Mouse (Mus musculus) forebrain, postnatal 0 days (tissue): ENCODE measurements around the gene Ceacam18. TPM values are rescaled to one million over a fixed set of nuclear protein-coding genes. Genes with fewer than 3 reads are reported as not detected.
"Not testable (repeated sequence)": the region's sequence is repeated elsewhere in the genome, so short reads cannot be mapped to it uniquely, and the experiment has no call there.

Experiments
- ATAC-seq: fragments of 200-750 bp; cut with Nextera tagmentation; 2 replicates; pipeline ENCODE4 v1.8.0; 2017; ENCODE audit warnings: mild to moderate bottlenecking, moderate library complexity
- DNase-seq: peaks from one replicate; pipeline ENCODE4 v3.0.0-alpha.2; 2015
- H3K27ac ChIP-seq: fragments of 300-500 bp; sonication (generic); 2 replicates; pipeline ENCODE4 v1.5.1; 2014; ENCODE audit warnings: low read depth, mild to moderate bottlenecking, antibody characterized with exemption, low read length, moderate library complexity, mixed read lengths
- H3K27me3 ChIP-seq: fragments of 300-500 bp; sonication (generic); 2 replicates; pipeline ENCODE4 v1.6.1; 2014; ENCODE audit warnings: mild to moderate bottlenecking, low read length, mixed read lengths; ENCODE audit not compliant: insufficient read depth
- H3K36me3 ChIP-seq: fragments of 300-500 bp; sonication (generic); 2 replicates; pipeline ENCODE4 v1.6.1; 2014; ENCODE audit warnings: mild to moderate bottlenecking, moderate library complexity; ENCODE audit not compliant: insufficient read depth
- H3K4me1 ChIP-seq: fragments of 300-500 bp; sonication (generic); 2 replicates; pipeline ENCODE4 v1.6.1; 2014; ENCODE audit warnings: antibody characterized with exemption; ENCODE audit not compliant: insufficient read depth
- H3K4me2 ChIP-seq: fragments of 300-500 bp; sonication (generic); 2 replicates; pipeline ENCODE4 v1.6.1; 2014; ENCODE audit warnings: low read depth, mild to moderate bottlenecking, moderate library complexity
- H3K4me3 ChIP-seq: fragments of 300-500 bp; sonication (generic); 2 replicates; pipeline ENCODE4 v1.5.1; 2014; ENCODE audit warnings: low read depth, low read length, mixed read lengths
- H3K9ac ChIP-seq: fragments of 300-500 bp; sonication (generic); 2 replicates; pipeline ENCODE4 v1.6.1; 2014; ENCODE audit warnings: mild to moderate bottlenecking
- H3K9me3 ChIP-seq: fragments of 300-500 bp; sonication (generic); 2 replicates; pipeline ENCODE4 v1.6.1; 2016; ENCODE audit warnings: low read length
- CTCF ChIP-seq: sonication (generic); IDR thresholded peaks from 2 replicates; pipeline ENCODE4 v1.5.1; 2016; ENCODE audit warnings: antibody characterized with exemption, control low read depth, low read depth
- WGBS: fragments of 180-500 bp; shearing (Covaris S2); extraction: QIAGEN DNeasy Blood & Tissue Kit; methylation state at CpG from one replicate; pipeline ENCODE4 v1.1.7; 2014; 5-methylcytosine and 5-hydroxymethylcytosine counted together
- polyA plus RNA-seq: library from polyadenylated mRNA; unstranded; fragments of >200 nt; fragmentation: Nextera tagmentation; extraction: Ambion mirVana; gene quantifications from 2 replicates; pipeline ENCODE4 v1.2.1, GENCODE M21; 2015
- total RNA-seq: library from RNA; depleted of rRNA; stranded (reverse); fragments of >200 nt; gene quantifications from 2 replicates; pipeline ENCODE4 v1.2.3, GENCODE M21; 2014; rRNA removed

Gene Ceacam18
- total and polyA plus RNA-seq, 2 experiments from 2014 or later, result not detected

GRCm38 (mm10) chr7:43680960-43681359, 46.5 kb downstream of the Ceacam18 start:
- peaks cover 21% of the 10 kb centered on the region for H3K36me3 ChIP-seq
- H3K4me2 ChIP-seq, result no peak overlapping the region
- DNase-seq (peak; percentile 66), ATAC-seq (peak; percentile 80)
- WGBS, result 18% methylated on average over 5 of the region's 5 CpGs
- H3K4me1 ChIP-seq, result no peaks in the 10 kb centered on the region
- H3K4me3 ChIP-seq, result no peak overlapping the region
- no peaks in the 10 kb centered on the region for H3K27me3 ChIP-seq
- H3K9ac ChIP-seq, result no peak overlapping the region
- H3K27ac ChIP-seq, result no peak overlapping the region
- TF ChIP-seq CTCF, result peak; percentile 85
- no peaks in the 10 kb centered on the region for H3K9me3 ChIP-seq

- not testable (repeated sequence) for DNase-seq, H3K9me3 ChIP-seq, H3K36me3 ChIP-seq, ATAC-seq, H3K4me2 ChIP-seq, H3K4me3 ChIP-seq, H3K9ac ChIP-seq, H3K27ac ChIP-seq, H3K4me1 ChIP-seq, H3K27me3 ChIP-seq
- WGBS, result 19% methylated on average over 1 of the region's 1 CpGs
- 0 out of 2 replicates have a peak, but pooled peaks have one; percentile 24 for TF ChIP-seq CTCF
These were observed 48.0 kb downstream of the Ceacam18 start for GRCm38 (mm10) chr7:43682511-43682910.

- DNase-seq, result no peak
- no peak overlapping the region for H3K27ac ChIP-seq
- no peak for ATAC-seq
- H3K4me2 ChIP-seq, result no peak overlapping the region
- no peaks in the 10 kb centered on the region for H3K9me3 ChIP-seq
- no peak overlapping the region for H3K9ac ChIP-seq
- no peaks in the 10 kb centered on the region for H3K36me3 ChIP-seq
- no peak for TF ChIP-seq CTCF
- H3K4me3 ChIP-seq, result no peak overlapping the region
- no peaks in the 10 kb centered on the region for H3K27me3 ChIP-seq
- H3K4me1 ChIP-seq, result no peaks in the 10 kb centered on the region
- 84% methylated on average over 7 of the region's 7 CpGs for WGBS
These were observed 50.6 kb downstream of the Ceacam18 start for GRCm38 (mm10) chr7:43685088-43685487.

GRCm38 (mm10) chr7:43690118-43690517, 55.6 kb downstream of the Ceacam18 start, which contains the start of gene Klk14:
TSS of gene Klk14 (plus strand) at chr7:43690418.
- ATAC-seq (no peak), DNase-seq (no peak)
- Histone ChIP-seq H3K4me1 (no peaks in the 10 kb centered on the region), H3K4me3 (no peak within 1 kb of the TSS), H3K9ac (no peak within 1 kb of the TSS), H3K9me3 (no peaks in the 10 kb centered on the region), H3K27ac (no peak within 1 kb of the TSS), H3K36me3 (no peaks in the 10 kb centered on the region), H3K27me3 (no peaks in the 10 kb centered on the region), H3K4me2 (no peak within 1 kb of the TSS)
- no peak for TF ChIP-seq CTCF

Other genes with a start within 250 kb of the Ceacam18 start
- gene Siglecg, start 226.5 kb upstream of the Ceacam18 start, total RNA-seq, result not detected in 2 replicates
- 0.09 TPM in 1 of 2 replicates, not detected in the other for gene Siglecg, start 226.5 kb upstream of the Ceacam18 start, polyA plus RNA-seq
- gene Lim2, start 207.0 kb upstream of the Ceacam18 start, total RNA-seq, result not detected in 2 replicates
- not detected in 2 replicates for gene Lim2, start 207.0 kb upstream of the Ceacam18 start, polyA plus RNA-seq
- gene Nkg7, start 197.6 kb upstream of the Ceacam18 start, total RNA-seq, result not detected in 2 replicates
- not detected in 2 replicates for gene Nkg7, start 197.6 kb upstream of the Ceacam18 start, polyA plus RNA-seq
- gene Cldnd2, start 193.9 kb upstream of the Ceacam18 start, total RNA-seq, result not detected in 2 replicates
- not detected in 2 replicates for gene Cldnd2, start 193.9 kb upstream of the Ceacam18 start, polyA plus RNA-seq
- gene Etfb, start 190.6 kb upstream of the Ceacam18 start, total RNA-seq, result 38.2 and 46.1 TPM in 2 replicates
- gene Etfb, start 190.6 kb upstream of the Ceacam18 start, polyA plus RNA-seq, result 101 and 117 TPM in 2 replicates
- 0.31 and 3.7 TPM in 2 replicates for gene Gm45233, start 190.6 kb upstream of the Ceacam18 start, total RNA-seq
- 0.30 TPM in 1 of 2 replicates, not detected in the other for gene Gm45233, start 190.6 kb upstream of the Ceacam18 start, polyA plus RNA-seq
- gene Vsig10l, start 171.6 kb upstream of the Ceacam18 start, total RNA-seq, result 4.2 and 16.9 TPM in 2 replicates
- gene Vsig10l, start 171.6 kb upstream of the Ceacam18 start, polyA plus RNA-seq, result 8.1 and 13.8 TPM in 2 replicates
- gene Iglon5, start 144.6 kb upstream of the Ceacam18 start, total RNA-seq, result 24.9 and 26.1 TPM in 2 replicates
- gene Iglon5, start 144.6 kb upstream of the Ceacam18 start, polyA plus RNA-seq, result 3.0 and 4.4 TPM in 2 replicates
- gene 4931406B18Rik, start 128.8 kb upstream of the Ceacam18 start, total RNA-seq, result not detected in 2 replicates
- not detected in 2 replicates for gene 4931406B18Rik, start 128.8 kb upstream of the Ceacam18 start, polyA plus RNA-seq
- 0.77 and 1.0 TPM in 2 replicates for gene Cd33, start 90.3 kb upstream of the Ceacam18 start, total RNA-seq
- gene Cd33, start 90.3 kb upstream of the Ceacam18 start, polyA plus RNA-seq, result 1.2 and 1.7 TPM in 2 replicates
- 12.4 and 12.6 TPM in 2 replicates for gene Zfp658, start 72.5 kb upstream of the Ceacam18 start, total RNA-seq
- 1.6 and 3.1 TPM in 2 replicates for gene Zfp658, start 72.5 kb upstream of the Ceacam18 start, polyA plus RNA-seq
- gene Zfp719, start 55.1 kb upstream of the Ceacam18 start, total RNA-seq, result 20.2 and 22.5 TPM in 2 replicates
- gene Zfp719, start 55.1 kb upstream of the Ceacam18 start, polyA plus RNA-seq, result 3.2 and 5.8 TPM in 2 replicates
- gene Zfp819, start 27.5 kb upstream of the Ceacam18 start, total RNA-seq, result 0.33 and 0.85 TPM in 2 replicates
- 0.23 TPM in 2 replicates for gene Zfp819, start 27.5 kb upstream of the Ceacam18 start, polyA plus RNA-seq
- gene Siglece, start 25.5 kb downstream of the Ceacam18 start, total RNA-seq, result 1.2 TPM in 1 of 2 replicates, not detected in the other
- 0.31 and 0.64 TPM in 2 replicates for gene Siglece, start 25.5 kb downstream of the Ceacam18 start, polyA plus RNA-seq
- gene Ctu1, start 37.3 kb downstream of the Ceacam18 start, total RNA-seq, result 36.9 and 40.3 TPM in 2 replicates
- 22.5 and 22.9 TPM in 2 replicates for gene Ctu1, start 37.3 kb downstream of the Ceacam18 start, polyA plus RNA-seq
- not detected in 2 replicates for gene Klk14, start 55.7 kb downstream of the Ceacam18 start, total RNA-seq
- gene Klk14, start 55.7 kb downstream of the Ceacam18 start, polyA plus RNA-seq, result not detected in 2 replicates
- gene Klk13, start 77.9 kb downstream of the Ceacam18 start, total RNA-seq, result not detected in 2 replicates
- 0.11 TPM in 1 of 2 replicates, not detected in the other for gene Klk13, start 77.9 kb downstream of the Ceacam18 start, polyA plus RNA-seq
- gene Klk12, start 134.2 kb downstream of the Ceacam18 start, total RNA-seq, result not detected in 2 replicates
- gene Klk12, start 134.2 kb downstream of the Ceacam18 start, polyA plus RNA-seq, result not detected in 2 replicates
- gene Klk11, start 139.9 kb downstream of the Ceacam18 start, total RNA-seq, result not detected in 2 replicates
- 0.15 TPM in 1 of 2 replicates, not detected in the other for gene Klk11, start 139.9 kb downstream of the Ceacam18 start, polyA plus RNA-seq
- gene Klk10, start 146.3 kb downstream of the Ceacam18 start, total RNA-seq, result 0.23 TPM in 1 of 2 replicates, not detected in the other
- gene Klk10, start 146.3 kb downstream of the Ceacam18 start, polyA plus RNA-seq, result 0.18 and 0.30 TPM in 2 replicates
- not detected in 2 replicates for gene Klk9, start 157.2 kb downstream of the Ceacam18 start, total RNA-seq
- not detected in 2 replicates for gene Klk9, start 157.2 kb downstream of the Ceacam18 start, polyA plus RNA-seq
- gene Klk8, start 162.9 kb downstream of the Ceacam18 start, total RNA-seq, result 8.4 and 13.4 TPM in 2 replicates
- gene Klk8, start 162.9 kb downstream of the Ceacam18 start, polyA plus RNA-seq, result 10.4 TPM in 2 replicates
- not detected in 2 replicates for gene Klk7, start 176.6 kb downstream of the Ceacam18 start, total RNA-seq
- gene Klk7, start 176.6 kb downstream of the Ceacam18 start, polyA plus RNA-seq, result 0.08 and 0.18 TPM in 2 replicates
- not detected in 2 replicates for gene Klk6, start 189.8 kb downstream of the Ceacam18 start, total RNA-seq
- not detected in 2 replicates for gene Klk6, start 189.8 kb downstream of the Ceacam18 start, polyA plus RNA-seq
- not detected in 2 replicates for gene Klk5, start 207.3 kb downstream of the Ceacam18 start, total RNA-seq
- gene Klk5, start 207.3 kb downstream of the Ceacam18 start, polyA plus RNA-seq, result not detected in 2 replicates
- gene Klk4, start 246.5 kb downstream of the Ceacam18 start, total RNA-seq, result 0.71 TPM in 1 of 2 replicates, not detected in the other
- gene Klk4, start 246.5 kb downstream of the Ceacam18 start, polyA plus RNA-seq, result 1.1 and 1.3 TPM in 2 replicates